Mouse (Mus musculus) heart, adult 2 months (tissue): ENCODE results near the gene Fbxo42.

Experiments
- CTCF ChIP-seq: fragments of 200-600 bp; IDR thresholded peaks from 2 replicates; pipeline ENCODE4 v1.8.1; 2022; ENCODE audit warnings: antibody characterized with exemption, mild to moderate bottlenecking, moderate library complexity
- EP300 ChIP-seq: fragments of 200-500 bp; IDR thresholded peaks from 2 replicates; pipeline ENCODE4 v1.6.1; 2011; ENCODE audit warnings: low read depth, low read length, control low read depth; ENCODE audit not compliant: insufficient read depth
- POLR2A ChIP-seq: fragments of 200-500 bp; IDR thresholded peaks from 2 replicates; pipeline ENCODE4 v1.6.1; 2011; ENCODE audit warnings: mild to moderate bottlenecking, low read depth, low read length, control low read depth; ENCODE audit not compliant: insufficient read depth

DNA sequence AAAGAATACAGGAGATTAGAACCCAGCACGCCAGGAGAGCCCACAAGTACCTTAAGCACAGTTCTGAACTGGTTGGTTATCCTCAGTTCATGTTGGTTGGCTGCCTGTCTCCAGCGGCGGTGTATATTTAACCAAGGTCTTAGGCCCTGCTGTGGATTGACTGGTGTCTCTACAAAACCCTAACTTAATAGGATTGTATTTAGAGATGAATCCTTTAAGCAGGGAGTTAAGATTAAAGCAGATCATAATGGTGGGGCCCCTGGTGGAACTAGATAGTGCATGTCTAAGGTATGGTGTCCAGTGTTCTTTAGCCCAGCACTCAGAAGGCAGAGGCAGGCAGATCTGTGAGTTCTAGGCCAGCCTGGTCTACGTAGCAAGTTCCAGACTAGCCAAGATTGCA, 63.9 kb downstream of the Fbxo42 start:
- TF ChIP-seq POLR2A (no peak), CTCF (no peak), EP300 (no peak)
